ENCODE assay signal across 24 mouse cellular contexts in genomic region chr14:77381532-77381931, GRCm38 (mm10).
DNase-seq lines count a peak whose midpoint lies in the region; ATAC-seq lines count a peak whose summit lies in the region.
"Had no signal": no experiment of that assay in that cellular context is flagged by ENCODE, and none has a peak within 500 bp of the region (broad histone marks: within the 10 kb centered on the region; RNA-seq: fewer than 3 reads in every experiment).

No protein-coding gene starts in this region.

- peak overlapping the region; percentile 56 for H3K27ac ChIP-seq in heart, embryonic 10.5 days
- no peak overlapping the region for H3K27ac ChIP-seq in embryonic facial prominence, embryonic 11.5 days (replicated peaks; ENCODE audit: low read depth, low read length)
- peak overlapping the region; percentile 64 for H3K27ac ChIP-seq in midbrain, embryonic 13.5 days
- H3K27ac ChIP-seq: embryonic facial prominence, embryonic 13.5 days; heart, embryonic 15.5 days; limb, embryonic 15.5 days; liver, embryonic 15.5 days had no signal

- H3K36me3 ChIP-seq in heart, embryonic 10.5 days = no peaks in the 10 kb centered on the region
- H3K36me3 ChIP-seq in embryonic facial prominence, embryonic 11.5 days (replicated peaks; ENCODE audit: control insufficient read depth, insufficient read depth, low read depth, low read length) = no peaks in the 10 kb centered on the region
- no peaks in the 10 kb centered on the region for H3K36me3 ChIP-seq in midbrain, embryonic 13.5 days
- H3K36me3 ChIP-seq: embryonic facial prominence, embryonic 13.5 days; heart, embryonic 15.5 days; limb, embryonic 15.5 days; liver, embryonic 15.5 days had no signal

- no peak overlapping the region for H3K4me2 ChIP-seq in embryonic facial prominence, embryonic 11.5 days (ENCODE audit: low read depth, low read length)
- H3K4me2 ChIP-seq in midbrain, embryonic 13.5 days (replicated peaks) = no peak overlapping the region
- H3K4me2 ChIP-seq: embryonic facial prominence, embryonic 13.5 days; heart, embryonic 15.5 days; limb, embryonic 15.5 days; liver, embryonic 15.5 days had no signal

- no peak for DNase-seq in heart, embryonic 10.5 days (ENCODE audit: low spot score)
- no peak for DNase-seq in heart, postnatal 4 days
- DNase-seq in embryo, embryonic 10 days (ENCODE audit: low spot score) = peak; percentile 64
- peak; percentile 42 for DNase-seq in embryonic facial prominence, embryonic 11.5 days (ENCODE audit: low spot score)
- DNase-seq in kidney, postnatal 14 days = no peak
- no peak for DNase-seq in lung, postnatal 4 days
- no peak for DNase-seq in right cerebral cortex, postnatal 36 days (ENCODE audit: low spot score in 2 of 2)
- DNase-seq: adrenal gland, postnatal 25 days; cerebellum, adult 11-12 months; cerebellum, postnatal 25 days; gastrocnemius, postnatal 14 days; heart, adult 18-20 months; layer of hippocampus, postnatal 36 days; right cerebral cortex, postnatal 14 days; thymus, adult 2 months had no signal

- H3K4me1 ChIP-seq in heart, embryonic 10.5 days = peaks cover 11% of the 10 kb centered on the region
- H3K4me1 ChIP-seq in embryonic facial prominence, embryonic 11.5 days (ENCODE audit: control insufficient read depth, insufficient read depth, low read length) = peaks cover 2% of the 10 kb centered on the region
- H3K4me1 ChIP-seq in midbrain, embryonic 13.5 days (replicated peaks) = peaks cover 51% of the 10 kb centered on the region
- H3K4me1 ChIP-seq: heart, embryonic 15.5 days; limb, embryonic 15.5 days; liver, embryonic 15.5 days had no signal

- no peak overlapping the region for H3K4me3 ChIP-seq in heart, embryonic 10.5 days
- no peak overlapping the region for H3K4me3 ChIP-seq in embryonic facial prominence, embryonic 11.5 days (ENCODE audit: low read depth, low read length)
- H3K4me3 ChIP-seq in midbrain, embryonic 13.5 days (replicated peaks) = no peak overlapping the region
- H3K4me3 ChIP-seq: embryonic facial prominence, embryonic 13.5 days; heart, embryonic 15.5 days; limb, embryonic 15.5 days; liver, embryonic 15.5 days; myocyte had no signal

- 43% methylated on average over 2 of the region's 2 CpGs for WGBS in heart, embryonic 10.5 days
- WGBS in embryonic facial prominence, embryonic 11.5 days = 8% methylated on average over 2 of the region's 2 CpGs
- WGBS in midbrain, embryonic 13.5 days = 4% methylated on average over 2 of the region's 2 CpGs

- H3K9me3 ChIP-seq in heart, embryonic 10.5 days = no peaks in the 10 kb centered on the region
- no peaks in the 10 kb centered on the region for H3K9me3 ChIP-seq in embryonic facial prominence, embryonic 11.5 days (replicated peaks; ENCODE audit: control insufficient read depth, low read length)
- no peaks in the 10 kb centered on the region for H3K9me3 ChIP-seq in midbrain, embryonic 13.5 days
- H3K9me3 ChIP-seq: embryonic facial prominence, embryonic 13.5 days; heart, embryonic 15.5 days; limb, embryonic 15.5 days; liver, embryonic 15.5 days had no signal

- no peak for ATAC-seq in embryonic facial prominence, embryonic 11.5 days (replicated peaks; ENCODE audit: insufficient number of reproducible peaks, low FRiP score, low TSS enrichment, low read depth)
- peak; percentile 76 for ATAC-seq in midbrain, embryonic 13.5 days
- ATAC-seq: intestine, embryonic 16.5 days; lung, postnatal 0 days had no signal

- H3K27me3 ChIP-seq in heart, embryonic 10.5 days (ENCODE audit: insufficient read depth, poor library complexity, severe bottlenecking) = no peaks in the 10 kb centered on the region
- H3K27me3 ChIP-seq in embryonic facial prominence, embryonic 11.5 days (ENCODE audit: control insufficient read depth, insufficient read depth, low read length) = no peaks in the 10 kb centered on the region
- H3K27me3 ChIP-seq in midbrain, embryonic 13.5 days = no peaks in the 10 kb centered on the region
- H3K27me3 ChIP-seq: CH12.LX; embryonic facial prominence, embryonic 13.5 days; heart, embryonic 15.5 days; liver, embryonic 15.5 days had no signal

- H3K9ac ChIP-seq in embryonic facial prominence, embryonic 11.5 days (replicated peaks; ENCODE audit: low read length) = no peak overlapping the region; the same call in 1 of the 2 replicates
- no peak overlapping the region for H3K9ac ChIP-seq in midbrain, embryonic 13.5 days (replicated peaks)
- H3K9ac ChIP-seq: embryonic facial prominence, embryonic 13.5 days; heart, embryonic 15.5 days; limb, embryonic 15.5 days; liver, embryonic 15.5 days had no signal

Comparison
In these comparisons a context has a peak if more than half of its experiments do, and no peak if none do; other contexts are left out.
1. DNase-seq: peak in embryo, embryonic 10 days (single experiment) and embryonic facial prominence, embryonic 11.5 days (single experiment); none in heart, embryonic 10.5 days (single experiment), heart, postnatal 4 days (single experiment), kidney, postnatal 14 days (single experiment), lung, postnatal 4 days (0 of 2) and right cerebral cortex, postnatal 36 days (0 of 2).